Mouse (Mus musculus) gastrocnemius, postnatal 25 days (tissue): Measurements from ENCODE around the gene Cdkal1. TPM values are rescaled to one million over a fixed set of nuclear protein-coding genes. Genes with fewer than 3 reads are reported as not detected.
A peak's percentile ranks its signal among the peaks of the same experiment; 100 is the strongest.

Source experiments
- DNase-seq: peaks from one replicate; pipeline ENCODE4 v3.0.0; 2022
- total RNA-seq, 2 experiments: library from RNA; stranded (reverse); gene quantifications; 1 replicate in 1 of 2; 2 replicates in 1 of 2; pipeline ENCODE4 v1.2.3; 2021

The Cdkal1 gene
- total RNA-seq, 2 experiments from 2014 or later: 28.0 to 32.6 TPM

GRCm38 (mm10) chr13:29490341-29490740, 365.1 kb downstream of the Cdkal1 start:
- no peak for DNase-seq

- no peak for DNase-seq
Observed at GRCm38 (mm10) chr13:29489476-29489875, 366.0 kb downstream of the Cdkal1 start.

DNA sequence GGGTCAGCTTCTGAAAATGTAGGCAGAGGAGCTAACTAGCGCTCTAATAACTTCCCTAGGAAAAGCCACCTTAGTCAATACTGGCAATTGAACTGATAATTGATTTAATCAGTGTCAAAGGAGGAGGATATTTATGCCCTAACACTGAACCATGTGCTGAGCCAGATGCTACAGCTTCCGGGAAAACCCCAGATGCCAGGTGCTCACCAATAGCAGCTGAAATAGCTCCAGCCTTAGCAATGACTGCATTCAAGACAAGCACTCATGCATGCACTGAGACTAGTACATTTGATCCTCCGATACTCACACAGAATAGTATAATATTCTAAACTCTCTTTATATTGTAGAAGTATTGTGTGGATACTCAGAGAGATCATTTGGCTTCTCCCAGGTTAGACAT, 368.8 kb downstream of the Cdkal1 start:
- no peak for DNase-seq

DNA sequence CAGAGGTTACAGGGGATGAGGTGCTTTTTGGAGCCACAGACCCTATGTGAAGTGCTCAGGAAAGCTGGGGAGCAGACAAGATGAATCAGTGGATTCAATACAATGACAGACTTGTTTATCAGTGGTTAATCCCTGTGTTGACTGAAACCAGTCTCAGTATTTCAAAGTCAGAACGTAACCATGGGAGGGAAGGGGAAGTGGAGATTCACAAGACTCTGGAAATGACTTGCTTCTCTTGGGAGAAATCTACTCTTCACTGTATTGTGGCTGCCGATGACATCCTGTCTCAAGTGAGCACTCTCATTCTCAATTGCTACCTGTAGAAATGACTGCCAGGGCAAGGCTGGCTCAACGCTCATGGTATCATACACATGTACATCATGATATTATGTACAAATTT, 371.5 kb downstream of the Cdkal1 start:
- no peak for DNase-seq

DNA sequence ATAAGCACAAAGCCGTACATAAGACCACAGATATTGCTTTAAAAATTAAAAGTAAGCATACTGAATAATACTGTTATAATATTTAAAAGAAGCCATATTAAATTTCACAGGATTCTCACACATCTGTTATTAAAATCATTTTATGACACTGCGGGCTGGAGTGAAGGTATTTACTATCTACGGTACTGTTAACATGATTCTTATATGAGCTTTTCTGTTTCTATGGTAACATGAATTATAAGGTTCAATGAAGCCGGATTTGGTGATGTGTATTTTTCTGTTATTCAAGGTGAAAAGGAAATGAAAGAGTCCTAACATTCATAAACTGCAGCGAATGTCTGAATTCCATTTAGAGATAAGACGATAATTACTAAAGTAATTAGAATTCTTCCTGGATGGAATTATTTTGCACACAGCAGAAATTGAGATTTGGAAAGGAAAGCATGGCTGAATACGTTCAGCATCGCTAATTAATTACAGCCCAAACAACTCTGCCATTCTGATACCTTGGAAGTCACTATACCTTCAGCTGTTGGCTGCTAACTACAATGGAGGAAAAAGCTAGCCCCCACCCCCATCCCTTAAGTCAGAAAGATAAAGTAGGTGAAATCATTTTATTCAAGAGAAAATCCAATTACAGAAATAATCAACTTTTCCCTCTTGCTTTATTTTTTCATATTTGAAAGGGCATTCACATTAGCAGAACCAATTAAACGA, 373.2 kb downstream of the Cdkal1 start:
- DNase-seq: no peak

GRCm38 (mm10) chr13:29476421-29476820, 379.1 kb downstream of the Cdkal1 start:
- DNase-seq: no peak

GRCm38 (mm10) chr13:29474301-29474700, 381.2 kb downstream of the Cdkal1 start:
- DNase-seq: no peak

- DNase-seq: no peak
Observed at GRCm38 (mm10) chr13:29473779-29474178, 381.7 kb downstream of the Cdkal1 start.

- DNase-seq: peak; percentile 29
Observed at GRCm38 (mm10) chr13:29462271-29462670, 393.2 kb downstream of the Cdkal1 start.

DNA sequence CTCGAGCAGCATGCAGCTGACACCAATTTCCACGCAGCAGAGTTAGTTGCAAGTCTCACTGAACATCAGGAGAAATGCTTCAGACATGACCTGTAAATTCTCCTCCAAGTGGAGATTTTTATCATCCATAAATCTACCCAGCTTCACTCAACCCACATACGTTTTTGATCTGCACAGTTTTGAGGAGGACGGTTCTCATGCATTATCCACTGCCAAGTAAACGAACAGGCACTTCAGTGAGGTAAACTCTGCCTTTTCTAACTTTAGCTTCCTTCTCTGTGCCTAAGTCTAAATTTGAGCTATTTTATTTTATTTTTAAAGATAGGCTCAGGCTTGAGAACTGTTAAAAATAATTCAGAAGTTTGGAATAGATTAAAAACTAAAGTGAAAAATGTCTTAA, 394.7 kb downstream of the Cdkal1 start:
- no peak for DNase-seq

- no peak for DNase-seq
Observed at GRCm38 (mm10) chr13:29458385-29458784, 397.1 kb downstream of the Cdkal1 start.

DNA sequence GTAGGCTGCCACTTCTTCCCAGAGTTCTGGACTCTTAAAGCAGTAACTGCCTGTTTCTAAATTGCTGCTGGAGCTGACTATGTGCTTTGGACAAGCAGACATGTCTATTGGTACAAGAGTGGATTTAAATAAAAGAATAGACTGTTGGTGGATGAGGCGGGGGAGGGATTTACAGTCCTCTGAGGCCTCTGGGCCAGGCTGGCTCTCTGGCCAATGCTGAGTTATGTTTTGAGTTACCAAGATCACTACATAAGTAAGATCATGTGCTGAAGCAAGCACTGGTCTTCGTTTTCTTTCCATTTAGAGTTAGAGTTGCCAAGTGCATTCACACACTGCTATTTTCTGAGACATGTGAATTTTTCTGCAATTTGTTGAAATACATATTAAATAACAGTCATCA, 418.4 kb downstream of the Cdkal1 start:
- DNase-seq: no peak

- no peak for DNase-seq
Observed at GRCm38 (mm10) chr13:29434726-29435125, 420.7 kb downstream of the Cdkal1 start.

GRCm38 (mm10) chr13:29430919-29431318, 424.6 kb downstream of the Cdkal1 start:
- DNase-seq: no peak

DNA sequence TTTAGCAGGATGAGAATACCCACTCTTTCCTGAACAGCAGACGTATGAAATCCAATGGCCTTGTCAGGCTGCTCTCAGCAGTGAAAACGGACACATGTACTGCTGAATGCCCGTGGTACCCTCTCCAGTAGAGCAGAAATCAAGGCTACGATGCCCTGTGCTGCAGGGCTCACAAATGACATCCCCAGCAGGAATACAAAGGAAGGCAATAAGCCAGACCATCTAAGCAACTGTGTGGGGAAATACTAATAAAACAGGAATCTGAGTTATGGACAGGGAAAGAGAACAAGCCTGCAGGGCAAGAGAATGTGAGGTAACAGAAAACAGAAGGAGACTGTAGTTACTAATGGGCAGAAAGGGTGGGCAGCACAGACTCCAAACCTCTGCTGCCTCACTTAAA, 425.6 kb downstream of the Cdkal1 start:
- no peak for DNase-seq

GRCm38 (mm10) chr13:29429196-29429595, 426.3 kb downstream of the Cdkal1 start:
- DNase-seq: no peak

- no peak for DNase-seq
Observed at GRCm38 (mm10) chr13:29416450-29417136, 438.9 kb downstream of the Cdkal1 start.

GRCm38 (mm10) chr13:29415967-29416366, 439.5 kb downstream of the Cdkal1 start:
- DNase-seq: no peak

DNA sequence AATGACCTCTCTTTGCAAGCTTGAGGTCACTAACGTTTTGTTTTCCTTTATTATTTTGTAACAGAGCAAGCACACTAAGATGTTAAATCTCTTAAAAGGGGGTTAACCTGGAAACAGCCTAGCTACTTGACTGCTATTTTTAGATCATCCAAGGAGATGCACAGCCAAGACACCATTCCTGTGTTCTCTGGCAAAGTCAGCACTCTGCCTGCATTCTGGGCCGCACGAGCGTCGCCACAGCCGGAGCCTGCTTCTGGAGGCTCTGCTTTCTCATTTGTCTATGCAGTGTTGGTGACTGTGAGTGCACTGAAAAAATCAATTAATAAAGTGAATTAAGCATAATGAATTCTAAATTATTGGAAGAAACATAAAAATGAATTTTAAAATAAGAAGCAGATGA, 440.6 kb downstream of the Cdkal1 start:
- peak; percentile 10 for DNase-seq

DNA sequence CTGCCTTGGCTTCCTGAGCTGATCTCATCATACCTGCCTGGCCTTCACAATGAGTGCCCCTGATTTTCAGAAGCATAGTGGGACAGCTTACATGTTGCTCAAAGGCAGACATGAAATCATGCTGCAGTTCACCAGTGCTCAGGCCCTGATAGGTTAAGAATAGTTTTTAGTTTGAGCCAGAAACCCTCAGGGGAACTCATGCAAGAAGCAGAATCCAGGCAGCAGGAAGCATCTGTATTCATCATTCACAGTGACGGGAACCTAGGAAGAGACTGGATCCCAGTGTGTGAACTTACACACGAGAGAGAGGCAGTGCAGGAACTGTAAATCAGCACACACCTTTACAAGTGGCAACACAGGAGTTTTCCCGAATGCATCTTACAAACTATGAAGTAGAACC, 441.0 kb downstream of the Cdkal1 start:
- DNase-seq: peak; percentile 7

DNA sequence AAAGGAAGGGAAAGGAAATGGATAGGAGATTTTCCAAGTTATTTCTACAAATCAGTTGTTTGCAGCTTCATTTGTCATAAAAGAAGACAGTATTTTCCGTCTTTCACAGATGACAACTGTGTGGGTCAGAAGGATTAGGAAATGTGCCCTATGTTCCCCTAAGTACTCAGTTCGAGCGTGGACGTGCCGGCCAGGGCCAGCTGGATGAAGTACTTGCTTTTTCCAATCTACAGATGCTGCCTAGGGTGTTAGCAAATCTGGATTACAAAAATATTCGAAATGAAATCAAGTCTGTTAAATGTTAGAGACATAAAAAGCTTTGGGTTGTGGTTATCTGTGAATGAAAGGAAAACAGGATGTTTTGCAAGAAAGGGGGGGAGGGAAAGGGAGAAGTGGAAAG, 444.3 kb downstream of the Cdkal1 start:
- no peak for DNase-seq

- no peak for DNase-seq
Observed at GRCm38 (mm10) chr13:29407619-29408018, 447.9 kb downstream of the Cdkal1 start.

DNA sequence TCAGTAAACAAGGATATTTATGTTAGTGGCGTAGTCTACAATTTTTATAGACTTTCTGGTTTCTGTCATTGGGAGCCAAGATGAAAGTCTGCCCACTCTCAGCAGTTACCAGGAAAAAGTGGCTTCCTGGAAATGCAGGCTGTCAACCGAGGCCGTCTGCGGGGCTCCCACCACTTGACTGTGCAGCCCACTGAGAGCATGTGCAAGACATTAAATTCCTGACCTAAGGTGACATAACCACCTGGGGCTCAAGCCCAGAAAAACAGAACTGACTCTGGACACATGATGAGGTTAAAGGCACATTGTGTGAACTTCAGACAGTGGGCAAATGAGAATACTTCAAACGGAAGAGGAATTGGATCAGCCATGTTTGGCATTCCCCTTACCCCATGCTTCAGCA, 450.2 kb downstream of the Cdkal1 start:
- DNase-seq: no peak

DNA sequence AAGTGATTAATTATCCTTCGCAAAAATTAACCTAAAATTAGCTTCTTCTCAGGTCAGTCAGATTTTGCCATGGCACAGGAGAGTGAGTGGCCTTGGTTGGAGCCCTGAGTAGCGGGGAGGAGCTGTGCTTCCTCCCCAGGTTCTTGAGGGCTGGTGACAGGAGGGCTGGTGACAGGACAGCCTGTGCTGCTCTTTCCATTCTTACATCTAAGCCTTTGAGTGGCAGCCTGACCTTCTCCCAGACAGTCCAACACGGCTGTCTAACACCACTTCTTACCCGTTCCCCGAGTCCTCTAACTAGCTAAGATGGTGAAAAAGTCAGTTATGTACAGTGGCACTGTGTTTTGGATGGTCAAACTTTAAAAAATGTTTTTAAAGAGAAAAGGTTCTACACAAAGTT, 452.3 kb downstream of the Cdkal1 start:
- no peak for DNase-seq
